Mouse (Mus musculus) lung, adult 2 months (tissue): ENCODE data around the gene Clint1.

Experiments
- CTCF ChIP-seq: fragments of 200-500 bp; IDR thresholded peaks from 2 replicates; pipeline ENCODE4 v1.5.1; 2011; ENCODE audit warnings: mild to moderate bottlenecking, low read length, control low read depth; ENCODE audit not compliant: insufficient read depth
- POLR2A ChIP-seq: fragments of 200-500 bp; IDR thresholded peaks from 2 replicates; pipeline ENCODE4 v1.6.1; 2011; ENCODE audit warnings: low read depth, mild to moderate bottlenecking, control low read depth, low read length, borderline replicate concordance; ENCODE audit errors: extremely low read depth

DNA sequence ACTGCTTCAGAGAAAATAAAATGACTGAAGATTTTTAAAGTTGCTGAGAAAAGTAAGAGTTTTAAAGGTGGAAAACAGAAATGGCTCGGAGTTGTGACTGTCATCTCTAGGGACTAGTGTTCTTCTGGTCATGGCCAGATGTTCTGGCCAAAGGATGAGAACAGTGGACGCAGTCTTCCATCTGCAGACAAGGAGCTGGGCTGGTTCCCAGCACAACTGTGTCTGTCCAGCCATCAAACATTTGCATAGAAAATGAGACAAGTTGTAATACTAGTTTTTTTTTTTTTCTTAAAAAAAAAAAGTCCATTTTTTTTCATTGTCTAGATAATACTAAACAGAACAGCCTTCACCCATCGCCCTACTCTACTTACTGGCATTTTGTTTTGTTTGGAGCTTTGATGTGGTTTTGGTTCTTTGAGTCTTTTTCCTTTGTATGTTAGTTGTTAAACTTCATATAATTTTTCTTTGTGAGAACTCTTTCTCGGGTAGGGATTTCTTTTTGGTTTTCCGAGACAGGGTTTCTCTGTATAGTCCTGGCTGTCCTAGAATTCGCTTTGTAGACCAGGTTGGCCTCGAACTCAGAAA lies 23.6 kb downstream of the Clint1 start:
- TF ChIP-seq CTCF (no peak), POLR2A (no peak)
